Mouse (Mus musculus) urinary bladder, postnatal 14 days (tissue): ENCODE measurements around the gene Ppfibp2.
A peak's percentile ranks its signal among the peaks of the same experiment; 100 is the strongest.

Source experiments
- DNase-seq: peaks from one replicate; pipeline ENCODE4 v3.0.0; 2021; ENCODE audit warnings: low spot score

Gene Ppfibp2

GRCm38 (mm10) chr7:107594857-107595402 is at the start of gene Ppfibp2:
TSS of gene Ppfibp2 (plus strand) at chr7:107595207.
- peak; percentile 98 for DNase-seq

DNA sequence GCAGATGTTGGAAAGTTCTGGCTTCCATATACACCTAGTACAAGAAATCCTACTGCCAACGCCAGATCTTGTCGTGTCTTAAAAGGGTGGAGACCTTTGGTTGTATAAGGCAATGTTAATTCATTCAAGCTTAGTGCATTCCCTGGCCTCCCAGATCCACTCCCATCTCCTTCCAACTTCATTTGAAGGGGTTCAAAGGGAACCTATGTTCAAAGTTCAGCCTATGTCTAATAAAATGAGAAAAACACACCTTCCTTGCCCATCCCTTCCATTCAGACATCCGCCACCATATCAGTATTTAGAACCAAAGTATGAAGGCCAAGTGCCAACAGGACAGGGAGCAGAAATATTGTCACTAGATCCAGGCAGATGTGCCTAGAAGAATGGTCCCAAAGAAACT is 47.1 kb upstream of the Ppfibp2 start:
- DNase-seq, result no peak

DNA sequence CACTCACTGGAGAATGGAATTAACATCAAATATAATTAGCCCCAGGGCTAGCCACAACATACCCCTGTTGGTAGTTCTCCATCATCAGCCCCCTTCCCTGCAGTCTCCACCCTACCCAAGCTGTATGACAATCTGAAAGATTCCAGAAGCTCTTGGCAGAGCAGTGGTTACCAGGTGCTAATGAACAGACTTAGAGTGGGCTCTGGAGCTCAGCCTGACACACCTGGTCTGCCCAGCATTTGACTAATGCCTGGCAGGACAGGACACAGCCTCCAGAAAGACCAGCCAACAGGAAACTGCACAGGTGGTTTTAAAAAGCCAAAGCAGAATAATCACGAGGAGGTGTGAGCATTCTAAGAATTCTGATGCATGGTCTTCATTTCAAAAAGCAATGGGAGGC is 41.5 kb upstream of the Ppfibp2 start:
- no peak for DNase-seq

DNA sequence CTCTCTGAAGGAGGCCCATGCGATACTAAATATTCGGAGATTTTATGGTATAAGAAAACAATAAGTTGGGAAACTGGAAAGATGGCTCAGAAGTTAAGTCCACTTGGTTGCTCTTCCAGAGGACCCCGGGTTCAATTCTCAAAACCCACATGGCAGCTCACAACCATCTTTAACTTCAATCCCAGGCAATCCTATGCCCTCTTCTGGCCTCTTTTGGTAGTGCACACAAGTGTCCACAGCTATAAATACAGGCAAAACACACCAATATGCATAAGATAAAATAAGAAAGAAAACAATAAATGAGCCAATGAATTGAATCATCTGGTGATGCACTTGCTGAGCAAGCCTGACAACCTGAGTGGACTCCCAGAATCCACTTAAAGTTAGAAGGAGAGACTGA is 39.1 kb upstream of the Ppfibp2 start:
- DNase-seq, result no peak

DNA sequence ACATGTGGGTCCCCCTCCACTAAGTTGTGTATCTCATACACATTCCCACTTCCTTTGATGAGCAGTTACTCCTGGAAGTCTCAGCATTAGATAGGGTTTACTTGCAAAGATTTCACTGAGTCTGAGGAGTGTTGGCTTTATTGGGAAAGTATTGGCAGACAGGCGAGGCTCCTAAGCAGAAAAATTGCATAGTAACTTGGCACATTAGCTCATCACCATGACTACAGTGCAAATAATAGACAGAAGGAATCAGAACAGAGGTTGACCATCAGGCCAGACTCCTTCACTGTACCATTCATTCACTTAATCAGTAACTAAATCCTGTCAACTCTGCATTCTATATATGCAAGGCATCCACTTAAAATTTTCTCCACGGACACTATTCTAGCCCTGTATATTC is 34.3 kb upstream of the Ppfibp2 start:
- DNase-seq, result no peak

DNA sequence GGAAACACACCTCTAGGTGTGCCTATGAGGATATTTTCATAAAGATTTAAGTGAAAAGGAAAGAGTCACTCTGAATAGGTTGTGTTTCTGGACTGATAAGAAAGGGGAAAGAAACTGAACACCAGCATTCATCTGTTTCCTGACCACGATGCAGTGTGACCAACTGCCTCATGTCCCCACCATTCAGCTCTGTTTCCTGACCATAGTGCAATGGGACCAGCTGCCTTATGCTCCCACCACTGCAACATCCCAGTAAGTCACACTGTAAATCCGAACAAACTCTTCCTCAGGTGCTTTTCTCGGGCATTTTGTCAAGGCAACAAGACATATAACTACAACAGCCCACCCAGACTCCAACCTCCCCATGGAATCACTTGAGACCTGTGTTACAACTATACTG is 33.4 kb upstream of the Ppfibp2 start:
- DNase-seq, result no peak

DNA sequence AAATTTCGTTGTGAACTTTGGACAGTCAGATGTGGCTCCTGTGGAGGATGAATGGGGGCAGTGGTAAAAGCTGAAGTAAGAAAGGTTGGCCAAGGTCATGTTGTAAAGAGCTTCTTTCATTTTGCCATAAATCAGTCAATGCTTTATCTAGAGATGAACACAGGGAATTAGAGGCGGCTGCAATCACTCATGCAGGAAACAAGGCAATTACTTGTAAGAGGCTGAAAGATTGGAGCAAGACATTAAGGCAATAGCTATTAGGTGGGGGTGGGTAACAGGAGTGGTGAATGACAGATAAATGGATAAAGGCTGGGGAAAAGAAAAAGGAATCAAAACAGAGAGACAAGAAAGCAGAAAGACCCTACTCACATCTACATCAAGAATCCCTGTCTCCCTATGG is 31.3 kb upstream of the Ppfibp2 start:
- no peak for DNase-seq

- DNase-seq, result peak; percentile 36
Observed at GRCm38 (mm10) chr7:107567261-107567671, 27.7 kb upstream of the Ppfibp2 start, which contains the start of gene Olfml1. TSS of gene Olfml1 (plus strand) at chr7:107567446.

- no peak for DNase-seq
Observed at GRCm38 (mm10) chr7:107567674-107568073, 27.3 kb upstream of the Ppfibp2 start.

DNA sequence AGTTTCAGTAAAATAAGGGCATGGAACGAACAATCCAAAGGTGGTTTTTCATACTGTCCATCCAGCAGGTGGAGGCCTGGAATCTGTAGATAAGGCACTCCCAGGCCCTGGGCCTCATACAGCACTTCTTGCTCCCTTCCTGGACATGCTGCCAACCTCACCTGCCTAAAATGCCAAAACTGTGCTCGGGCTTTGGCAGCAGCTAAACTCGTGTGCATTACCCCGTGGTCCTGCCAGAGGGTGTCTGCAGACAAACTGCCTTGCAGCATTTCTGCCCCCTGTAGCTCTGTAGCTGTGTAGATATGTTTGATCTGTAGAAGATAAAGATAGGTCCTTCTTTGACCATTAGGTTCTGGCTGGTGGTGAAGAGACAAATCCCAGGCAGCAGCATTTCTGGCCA is 26.0 kb upstream of the Ppfibp2 start:
- DNase-seq, result peak; percentile 24

DNA sequence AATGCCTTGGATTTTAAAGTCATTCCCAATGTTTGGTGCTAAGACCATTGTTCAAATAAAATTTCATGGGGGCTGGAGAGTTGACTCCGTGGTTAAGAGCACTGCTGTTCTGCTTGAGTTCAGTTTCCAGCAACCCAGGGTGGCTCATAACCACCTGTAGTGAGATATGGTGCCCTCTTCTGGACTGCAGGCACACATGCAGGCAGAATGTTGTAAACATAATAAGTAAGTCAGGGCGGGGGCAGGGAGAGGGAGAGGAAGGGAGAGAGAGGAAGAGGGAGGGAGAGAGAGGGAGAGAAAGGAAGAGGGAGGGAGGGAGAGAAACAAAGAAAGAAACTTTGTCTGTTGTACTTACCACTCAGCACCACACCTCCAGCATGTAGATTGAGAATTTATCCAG is 21.2 kb upstream of the Ppfibp2 start:
- no peak for DNase-seq

DNA sequence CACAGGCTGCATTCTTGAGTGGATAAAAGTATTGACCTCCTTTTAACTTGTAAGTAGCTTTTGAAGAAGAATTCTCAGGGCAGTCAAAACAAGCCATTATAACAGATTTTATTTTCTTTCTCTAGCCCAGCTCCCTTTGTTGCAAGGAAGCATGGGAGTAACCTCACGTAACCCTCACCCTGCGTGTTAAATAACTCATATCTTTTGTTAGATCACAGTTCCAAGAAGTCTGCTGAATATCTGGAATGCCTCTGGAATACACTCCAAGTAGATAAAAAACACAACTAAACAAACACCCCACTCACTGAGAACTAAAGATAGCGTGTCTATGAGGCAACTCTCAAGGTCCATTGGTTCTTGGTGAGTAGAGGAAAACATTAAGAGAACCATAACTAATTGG is 20.7 kb upstream of the Ppfibp2 start:
- no peak for DNase-seq

DNA sequence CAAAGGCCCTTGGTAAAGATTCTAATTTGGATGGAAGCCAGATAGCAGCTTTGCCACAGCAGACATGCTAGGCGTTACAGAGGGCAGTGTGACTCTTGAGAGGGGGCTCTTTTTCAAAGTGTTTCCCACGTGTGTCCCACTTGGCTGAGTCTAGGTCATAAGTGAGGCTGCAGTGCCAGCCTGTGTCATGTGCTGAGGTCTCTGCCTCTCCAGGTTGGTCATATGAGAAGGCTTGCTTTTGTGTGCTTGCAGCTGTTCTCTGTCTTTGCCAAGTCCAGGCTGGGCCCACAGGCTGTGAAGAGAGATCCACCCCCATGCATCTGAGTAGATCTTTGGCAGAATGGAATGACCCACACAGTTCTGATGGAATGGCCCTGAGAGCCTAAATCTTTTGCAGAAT is 2.4 kb upstream of the Ppfibp2 start:
- DNase-seq, result no peak

- DNase-seq, result no peak
Observed at GRCm38 (mm10) chr7:107593904-107594303, 1.1 kb upstream of the Ppfibp2 start.

GRCm38 (mm10) chr7:107594325-107594856 is 616 bp upstream of the Ppfibp2 start:
- DNase-seq, result peak; percentile 61

DNA sequence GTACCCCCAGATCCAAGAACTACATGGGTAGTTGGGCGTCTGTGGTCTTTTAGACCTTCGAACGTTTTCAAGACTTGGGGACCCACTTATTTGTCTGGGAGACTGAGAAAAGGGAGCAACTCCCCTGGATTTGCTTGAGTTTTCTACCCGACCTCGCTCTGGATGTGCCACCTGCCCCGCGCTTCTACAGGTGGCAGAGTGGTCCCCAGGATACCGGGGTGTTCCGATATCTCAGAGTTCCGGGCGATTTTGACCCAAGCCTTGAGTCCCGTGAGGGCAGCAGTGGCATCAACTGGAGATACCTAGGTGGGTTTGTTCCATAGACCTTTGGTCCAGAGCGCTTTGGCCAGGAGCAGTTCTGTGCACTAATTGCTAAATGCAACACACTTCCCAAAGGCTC is 419 bp downstream of the Ppfibp2 start:
- no peak for DNase-seq

GRCm38 (mm10) chr7:107596753-107597152 is 1.7 kb downstream of the Ppfibp2 start:
- DNase-seq, result no peak

DNA sequence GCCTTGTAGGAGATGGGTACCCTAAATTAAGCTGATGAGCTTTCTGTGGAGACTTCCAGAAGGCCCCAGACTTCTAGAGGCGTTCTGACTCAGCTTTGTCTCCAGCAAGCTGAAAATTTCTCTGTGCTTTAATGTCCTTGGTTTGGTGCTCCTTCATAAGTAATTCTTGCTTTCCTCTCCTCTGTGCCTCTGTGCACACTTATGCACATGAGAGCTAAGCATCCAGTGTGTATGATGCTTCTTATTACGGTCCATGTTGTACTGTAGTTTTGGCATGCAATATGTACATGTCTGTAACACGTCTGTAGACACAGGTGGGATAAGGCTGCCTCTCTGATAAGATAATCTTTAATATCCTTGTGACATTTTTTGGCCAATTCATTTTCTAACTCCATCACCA is 2.9 kb downstream of the Ppfibp2 start:
- no peak for DNase-seq

- DNase-seq, result no peak
Observed at GRCm38 (mm10) chr7:107600651-107601050, 5.6 kb downstream of the Ppfibp2 start.

DNA sequence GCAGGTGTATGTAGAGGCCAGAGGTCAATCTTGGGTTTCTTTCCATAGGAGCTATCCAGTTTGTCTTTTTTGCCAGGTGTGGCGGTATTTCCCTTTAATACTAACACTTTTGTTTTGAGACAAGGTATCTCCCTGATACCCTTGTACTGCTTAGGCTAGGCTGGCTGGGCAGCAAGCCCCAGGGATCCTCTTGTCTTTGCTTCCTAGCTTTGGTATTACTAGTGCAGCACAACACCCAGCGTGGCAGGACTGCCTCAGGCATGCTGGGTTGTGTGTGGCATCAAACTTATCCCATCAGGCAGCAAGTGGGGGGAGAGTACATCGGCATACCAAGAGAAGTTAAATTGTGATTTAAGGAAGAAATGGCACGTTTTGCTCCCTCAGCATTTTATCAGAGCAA is 7.5 kb downstream of the Ppfibp2 start:
- no peak for DNase-seq

DNA sequence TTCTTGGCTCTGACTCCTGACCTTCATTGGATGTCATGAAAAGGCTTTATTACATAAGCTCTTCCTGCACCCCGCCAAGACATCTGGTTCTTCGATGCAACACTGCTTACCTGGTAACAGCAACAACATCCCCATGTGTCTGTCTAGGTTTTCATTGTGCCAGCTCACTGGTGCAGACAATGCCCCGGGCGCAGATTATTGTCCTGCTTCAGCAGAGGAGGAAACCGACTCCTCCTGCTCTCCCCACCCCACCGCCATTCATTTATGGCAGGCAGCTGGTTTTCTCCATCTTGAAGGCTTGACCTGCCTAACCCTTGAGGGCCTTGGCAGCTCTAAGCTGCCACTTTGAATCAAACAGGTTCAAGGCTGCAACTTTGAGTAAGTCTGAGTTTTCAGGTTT is 7.9 kb downstream of the Ppfibp2 start:
- no peak for DNase-seq

DNA sequence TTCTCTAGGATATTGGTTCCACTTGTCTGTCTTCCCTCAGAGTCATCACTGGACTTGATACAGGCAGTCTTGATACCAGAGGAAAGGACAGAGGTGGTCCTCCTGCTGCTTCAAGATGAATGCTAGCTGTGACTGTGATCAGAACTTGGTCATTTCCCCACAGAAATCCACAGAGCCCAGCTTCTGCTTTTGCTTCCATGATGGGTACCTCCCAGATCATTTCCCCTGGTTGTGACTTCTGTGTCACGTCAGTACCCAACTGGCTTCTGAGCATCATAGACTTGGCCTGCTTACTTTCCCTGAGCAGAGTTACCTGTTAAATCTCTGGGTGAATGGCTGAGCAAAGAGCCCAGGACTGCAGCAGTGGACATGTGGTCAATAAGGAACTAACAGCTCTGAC is 12.8 kb downstream of the Ppfibp2 start:
- DNase-seq, result no peak

DNA sequence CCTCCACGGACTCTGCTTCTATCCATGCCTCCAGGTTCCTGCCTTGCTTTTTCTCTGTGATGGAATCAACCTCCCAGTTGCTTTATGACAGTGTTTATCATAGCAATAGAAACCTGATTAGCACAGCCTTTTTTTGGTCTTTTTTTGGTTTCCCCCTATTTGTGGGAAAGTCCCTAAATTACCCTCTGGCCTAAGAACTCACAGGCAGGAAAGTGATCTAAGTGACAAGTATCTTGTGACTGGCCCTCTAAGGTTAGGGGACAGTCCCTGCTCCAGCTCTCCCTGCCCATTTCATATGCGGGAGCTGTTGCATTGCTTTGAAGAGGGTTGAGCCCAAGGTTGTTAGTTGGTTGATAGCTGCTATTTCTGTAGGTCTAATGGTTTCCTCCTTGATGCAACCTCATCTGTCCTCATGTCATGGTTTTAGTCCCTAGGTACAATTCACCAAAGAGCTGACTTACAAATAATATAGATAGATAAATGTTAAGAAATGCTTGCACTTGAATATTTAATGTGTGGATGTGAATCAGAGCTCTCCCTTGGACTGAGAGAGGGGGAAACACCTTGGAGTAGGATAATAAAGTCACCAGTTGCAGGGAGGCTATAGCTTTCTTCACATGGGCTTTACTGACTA is 14.7 kb downstream of the Ppfibp2 start:
- DNase-seq, result no peak

DNA sequence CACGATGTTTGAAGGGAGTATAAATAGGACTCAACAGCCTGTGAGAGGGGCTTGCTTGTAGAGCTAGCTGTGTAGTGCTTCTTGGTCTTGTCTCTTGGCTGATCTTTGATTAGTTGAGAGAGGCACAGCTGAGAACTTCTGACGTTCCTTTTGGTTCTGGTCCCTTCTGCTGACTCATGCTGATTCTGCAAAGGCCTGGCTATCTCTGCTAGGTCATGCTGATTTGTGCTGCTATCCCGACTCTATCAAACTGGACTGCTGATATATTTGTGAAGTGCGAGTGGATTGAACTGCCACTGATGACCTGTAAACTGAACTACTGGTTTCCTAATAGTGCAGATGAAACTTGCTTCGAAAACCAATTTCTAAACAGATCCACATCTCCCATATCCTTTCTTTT is 15.9 kb downstream of the Ppfibp2 start:
- no peak for DNase-seq
